Mouse (Mus musculus) ovary, adult 2 months (tissue): ENCODE data around the gene Olfr799. TPM values are rescaled to one million over a fixed set of nuclear protein-coding genes. Genes with fewer than 3 reads are reported as not detected.

ENCODE experiments used
- polyA plus RNA-seq: library from polyadenylated mRNA; depleted of rRNA; stranded (reverse); fragments of >200 nt; gene quantifications from 2 replicates; pipeline ENCODE4 v1.2.3, GENCODE M21; 2012; rRNA removed

The Olfr799 gene
- not detected in 2 replicates for polyA plus RNA-seq

DNA sequence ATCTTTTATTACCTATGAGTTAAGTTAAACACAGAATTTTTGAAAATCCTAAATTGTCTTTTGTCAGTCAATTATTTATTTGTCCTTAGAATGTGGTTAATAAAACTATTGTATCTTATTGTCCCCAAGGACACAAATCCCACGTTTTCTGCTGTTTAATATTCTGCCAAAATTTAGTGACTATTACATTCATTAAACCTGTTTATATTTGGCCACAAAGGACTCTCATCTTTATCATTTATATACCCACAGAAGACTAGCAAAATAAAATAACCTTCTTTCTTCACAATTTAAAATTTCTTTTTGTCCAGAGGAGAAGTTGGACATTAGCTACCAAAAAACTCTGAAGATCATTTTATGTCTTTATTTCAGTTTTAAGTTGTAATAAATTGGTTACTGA is at the start of gene Olfr799:
Gene Olfr799, plus strand, starts transcription at position 301 of the 400 bp plus-strand sequence.

DNA sequence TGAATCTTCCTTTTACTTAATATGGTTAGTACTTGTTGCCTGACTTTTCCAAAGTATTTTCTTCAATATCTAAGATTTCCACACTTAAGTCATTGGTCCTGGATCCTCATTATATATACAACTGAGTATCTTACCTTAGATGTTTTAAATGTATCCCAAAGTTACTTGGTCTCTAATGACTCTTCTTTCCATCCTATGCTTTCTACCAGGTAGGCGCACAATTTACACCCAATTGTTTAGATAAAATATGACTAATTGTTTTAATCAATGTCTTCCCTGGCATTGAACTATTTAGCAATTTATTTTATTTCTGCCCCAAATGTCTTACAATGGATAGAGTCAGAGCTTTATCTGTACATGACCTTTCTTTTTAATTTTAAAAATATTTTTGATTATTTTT is 24.8 kb upstream of the Olfr799 start, which contains the start of gene Olfr796:
Gene Olfr796, minus strand, starts transcription at position 101 of the 400 bp plus-strand sequence.

DNA sequence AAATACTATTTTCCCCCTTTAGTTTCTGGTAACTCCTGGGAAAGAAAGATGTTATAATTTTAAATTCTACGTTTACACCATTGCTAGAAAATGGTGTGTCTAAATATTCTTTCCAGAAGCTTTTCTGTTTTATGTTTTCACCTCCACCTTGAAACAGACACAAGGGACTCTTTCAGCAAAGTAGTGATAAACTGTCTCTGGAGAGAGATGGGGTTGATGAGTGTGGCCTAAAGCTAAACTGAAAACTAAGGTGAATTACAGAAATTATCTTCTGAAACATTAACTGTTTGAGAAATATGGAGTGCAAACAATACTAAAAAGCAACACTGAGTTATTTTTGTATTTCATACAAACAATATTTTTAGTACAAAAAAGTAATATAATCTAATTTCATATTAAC is 9.4 kb upstream of the Olfr799 start, which contains the start of gene Olfr798:
Gene Olfr798, minus strand, starts transcription at position 101 of the 400 bp plus-strand sequence.

DNA sequence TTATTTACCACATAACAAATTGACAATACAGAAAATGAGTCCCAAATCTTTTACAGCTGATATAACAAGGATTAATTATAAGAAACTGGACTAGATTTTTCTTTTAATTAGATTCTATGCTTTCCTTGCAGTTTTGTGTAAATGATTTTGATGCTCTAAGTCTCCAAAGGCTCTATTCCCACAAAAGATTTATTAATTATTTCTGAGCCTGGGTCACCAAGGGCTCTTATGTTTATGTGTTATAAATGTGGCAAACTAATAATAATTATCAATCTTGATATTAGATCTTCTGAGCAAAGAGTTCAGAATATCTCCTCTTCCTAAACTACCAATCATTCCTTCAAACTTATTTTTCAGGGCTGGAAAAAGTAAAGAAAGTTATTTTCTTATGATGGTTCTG is 20.1 kb downstream of the Olfr799 start, which contains the start of gene Olfr800:
Gene Olfr800, plus strand, starts transcription at position 301 of the 400 bp plus-strand sequence.

DNA sequence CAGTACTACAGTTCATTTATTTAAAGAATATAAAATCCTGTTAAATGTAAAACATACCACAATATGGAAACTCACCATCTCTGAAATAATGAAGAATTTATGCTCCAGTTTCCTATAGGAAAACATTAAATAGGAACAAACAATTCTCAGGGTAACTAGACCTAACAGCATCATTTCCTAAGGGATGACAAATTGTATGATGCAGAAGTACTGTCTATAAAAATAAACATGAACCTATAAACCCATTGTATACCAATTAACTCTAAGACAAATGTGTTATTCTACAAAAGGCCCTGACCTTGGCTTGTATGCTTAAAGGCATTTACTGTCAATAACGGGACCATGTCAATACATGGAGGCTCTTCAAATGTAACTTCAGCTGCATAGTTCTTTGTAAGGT is 36.5 kb downstream of the Olfr799 start, which contains the start of gene Olfr801:
Gene Olfr801, minus strand, starts transcription at position 101 of the 400 bp plus-strand sequence.

DNA sequence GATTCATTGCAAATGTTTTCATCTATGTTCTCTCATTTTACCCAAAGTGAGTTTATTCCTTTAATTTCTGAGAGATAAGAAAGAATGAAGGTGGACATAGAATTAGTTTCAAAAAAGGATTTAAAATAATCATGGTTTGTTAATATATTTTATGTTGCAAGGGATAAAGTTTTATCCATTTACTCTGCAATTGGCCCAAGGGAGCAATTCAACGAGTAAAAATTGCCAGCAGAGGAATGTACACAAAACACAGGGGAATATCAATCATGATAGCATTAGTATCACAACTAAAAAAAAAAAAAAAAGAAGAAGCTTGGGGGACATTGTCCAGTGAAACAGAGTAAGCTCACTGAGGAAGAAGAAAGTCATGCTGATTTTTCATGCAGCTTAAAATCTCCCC is 50.8 kb downstream of the Olfr799 start, which contains the start of gene Olfr802:
Gene Olfr802, minus strand, starts transcription at position 101 of the 400 bp plus-strand sequence.

DNA sequence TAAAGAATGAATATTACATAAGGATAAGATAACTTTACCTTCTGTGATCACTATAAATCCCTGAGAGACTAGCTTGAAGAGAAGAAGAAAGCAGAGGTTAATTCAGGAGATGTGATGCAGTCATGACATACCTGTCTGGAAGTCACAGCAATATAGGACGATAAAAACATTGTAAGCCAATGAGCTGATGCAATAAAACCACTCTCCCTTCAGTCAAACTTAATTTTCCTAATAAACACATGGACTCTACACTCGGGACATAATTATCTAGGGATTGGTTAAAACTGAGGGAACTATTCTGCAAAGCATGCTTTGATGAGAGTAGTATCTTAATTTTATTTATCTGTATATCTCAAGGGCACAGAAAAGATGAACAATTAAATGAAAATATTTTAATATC is 56.9 kb downstream of the Olfr799 start, which contains the start of gene Olfr803:
Gene Olfr803, minus strand, starts transcription at position 101 of the 400 bp plus-strand sequence.

Other genes with a start within 250 kb of the Olfr799 start
- gene Olfr785, start 232.1 kb upstream of the Olfr799 start, polyA plus RNA-seq: not detected in 2 replicates
- gene Olfr786, start 210.2 kb upstream of the Olfr799 start, polyA plus RNA-seq: not detected in 2 replicates
- gene Olfr787, start 175.6 kb upstream of the Olfr799 start, polyA plus RNA-seq: not detected in 2 replicates
- not detected in 2 replicates for gene Olfr788, start 166.5 kb upstream of the Olfr799 start, polyA plus RNA-seq
- not detected in 2 replicates for gene Olfr789, start 152.7 kb upstream of the Olfr799 start, polyA plus RNA-seq
- gene Olfr790, start 139.0 kb upstream of the Olfr799 start, polyA plus RNA-seq: not detected in 2 replicates
- gene Olfr791, start 115.7 kb upstream of the Olfr799 start, polyA plus RNA-seq: not detected in 2 replicates
- gene Olfr792, start 98.3 kb upstream of the Olfr799 start, polyA plus RNA-seq: not detected in 2 replicates
- not detected in 2 replicates for gene Olfr794, start 69.8 kb upstream of the Olfr799 start, polyA plus RNA-seq
- not detected in 2 replicates for gene Olfr796, start 24.9 kb upstream of the Olfr799 start, polyA plus RNA-seq
- gene Olfr798, start 9.6 kb upstream of the Olfr799 start, polyA plus RNA-seq: not detected in 2 replicates
- not detected in 2 replicates for gene Olfr800, start 20.2 kb downstream of the Olfr799 start, polyA plus RNA-seq
- gene Olfr801, start 36.4 kb downstream of the Olfr799 start, polyA plus RNA-seq: not detected in 2 replicates
- gene Olfr802, start 50.7 kb downstream of the Olfr799 start, polyA plus RNA-seq: not detected in 2 replicates
- not detected in 2 replicates for gene Olfr803, start 56.8 kb downstream of the Olfr799 start, polyA plus RNA-seq
- gene Olfr804, start 65.7 kb downstream of the Olfr799 start, polyA plus RNA-seq: not detected in 2 replicates
- gene Olfr805, start 91.9 kb downstream of the Olfr799 start, polyA plus RNA-seq: not detected in 2 replicates
- gene Olfr806, start 104.4 kb downstream of the Olfr799 start, polyA plus RNA-seq: not detected in 2 replicates
- gene Olfr807, start 120.3 kb downstream of the Olfr799 start, polyA plus RNA-seq: not detected in 2 replicates
- gene Olfr808, start 128.0 kb downstream of the Olfr799 start, polyA plus RNA-seq: not detected in 2 replicates
- gene Olfr809, start 137.2 kb downstream of the Olfr799 start, polyA plus RNA-seq: not detected in 2 replicates
- gene Olfr810, start 157.4 kb downstream of the Olfr799 start, polyA plus RNA-seq: 0.09 and 0.32 TPM in 2 replicates
- not detected in 2 replicates for gene Olfr811, start 166.9 kb downstream of the Olfr799 start, polyA plus RNA-seq
- not detected in 2 replicates for gene Olfr812, start 208.6 kb downstream of the Olfr799 start, polyA plus RNA-seq
- gene Olfr813, start 217.9 kb downstream of the Olfr799 start, polyA plus RNA-seq: not detected in 2 replicates
- not detected in 2 replicates for gene Olfr814, start 242.4 kb downstream of the Olfr799 start, polyA plus RNA-seq